Mouse (Mus musculus): ENCODE data around the gene Anks4b.

Anks4b gene

GRCm38 (mm10) chr7:120173603-120174244 is at the start of gene Anks4b:
TSS of gene Anks4b (plus strand) at chr7:120173858.
- no peak for DNase-seq

DNA sequence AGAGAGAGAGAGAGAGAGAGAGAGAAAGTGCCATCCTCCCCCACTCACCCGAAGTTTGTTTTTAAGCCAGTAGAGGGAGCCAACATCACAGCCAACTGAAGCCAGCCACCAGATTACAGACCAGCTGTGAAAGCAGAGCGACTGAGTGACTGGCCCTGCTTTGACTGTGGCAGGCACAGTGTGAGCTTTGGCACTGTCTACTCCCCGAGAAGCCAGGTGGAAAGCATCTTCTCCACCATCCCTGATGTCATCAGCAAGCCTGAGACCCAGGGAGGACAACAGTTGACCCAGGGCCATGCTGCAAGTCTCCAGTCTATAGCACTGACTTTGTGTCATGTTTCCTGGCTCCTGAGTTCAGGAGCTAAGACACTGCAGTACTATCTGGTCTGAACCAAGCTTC is 48.8 kb upstream of the Anks4b start:
- DNase-seq, result peak; percentile 86

- DNase-seq, result peak; percentile 55
These were observed 46.5 kb upstream of the Anks4b start for GRCm38 (mm10) chr7:120126976-120127685.

- DNase-seq, result peak; percentile 74
These were observed 46.0 kb upstream of the Anks4b start for GRCm38 (mm10) chr7:120127686-120128059.

GRCm38 (mm10) chr7:120128951-120129350 is 44.7 kb upstream of the Anks4b start:
- DNase-seq, result no peak

- no peak for DNase-seq
These were observed 30.9 kb upstream of the Anks4b start for GRCm38 (mm10) chr7:120142743-120143142.

DNA sequence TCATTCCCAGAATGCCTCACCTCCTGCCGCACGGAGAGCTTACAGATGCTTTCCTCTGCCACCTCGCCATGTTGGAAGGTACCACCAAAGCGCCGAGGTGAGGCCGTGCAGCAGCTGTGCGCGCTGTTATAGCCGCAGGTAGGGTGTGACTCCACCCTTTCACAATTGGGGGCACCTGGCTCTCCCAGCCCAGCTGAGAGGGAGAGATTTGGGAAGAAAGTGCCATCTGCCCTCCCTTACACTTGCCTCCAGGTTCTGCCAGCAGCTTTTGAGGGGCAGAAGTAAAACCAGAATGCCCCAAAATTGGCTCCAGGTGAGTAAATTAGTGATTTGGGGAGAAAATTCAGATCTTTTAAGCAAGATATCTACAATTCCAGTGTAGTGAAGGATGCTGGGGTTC is 28.5 kb upstream of the Anks4b start, which contains the start of gene Zp2:
Gene Zp2, minus strand, starts transcription at position 101 of the 400 bp plus-strand sequence.
- no peak for DNase-seq

DNA sequence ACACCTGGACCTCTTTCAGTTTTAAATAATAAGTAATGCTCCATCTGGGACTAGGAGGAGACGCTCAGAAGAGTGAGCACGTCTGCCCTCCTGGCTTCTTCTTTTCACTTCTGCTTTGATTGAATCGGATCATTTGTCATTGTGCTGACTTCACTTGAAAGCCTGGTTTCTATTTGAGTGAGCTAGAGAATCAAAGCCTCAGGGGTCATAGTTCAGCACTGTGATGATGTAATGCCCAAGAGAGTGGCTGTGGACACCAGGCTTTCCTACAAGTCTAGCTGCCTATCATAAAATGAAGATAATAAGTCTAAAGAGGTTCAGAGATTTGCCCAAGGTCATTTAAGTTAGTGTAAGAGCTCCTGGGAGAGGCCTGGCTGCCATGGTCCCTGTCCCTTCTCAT is 23.4 kb upstream of the Anks4b start:
- peak; percentile 63 for DNase-seq

- DNase-seq, result no peak
These were observed 22.8 kb upstream of the Anks4b start for GRCm38 (mm10) chr7:120150898-120151297.

DNA sequence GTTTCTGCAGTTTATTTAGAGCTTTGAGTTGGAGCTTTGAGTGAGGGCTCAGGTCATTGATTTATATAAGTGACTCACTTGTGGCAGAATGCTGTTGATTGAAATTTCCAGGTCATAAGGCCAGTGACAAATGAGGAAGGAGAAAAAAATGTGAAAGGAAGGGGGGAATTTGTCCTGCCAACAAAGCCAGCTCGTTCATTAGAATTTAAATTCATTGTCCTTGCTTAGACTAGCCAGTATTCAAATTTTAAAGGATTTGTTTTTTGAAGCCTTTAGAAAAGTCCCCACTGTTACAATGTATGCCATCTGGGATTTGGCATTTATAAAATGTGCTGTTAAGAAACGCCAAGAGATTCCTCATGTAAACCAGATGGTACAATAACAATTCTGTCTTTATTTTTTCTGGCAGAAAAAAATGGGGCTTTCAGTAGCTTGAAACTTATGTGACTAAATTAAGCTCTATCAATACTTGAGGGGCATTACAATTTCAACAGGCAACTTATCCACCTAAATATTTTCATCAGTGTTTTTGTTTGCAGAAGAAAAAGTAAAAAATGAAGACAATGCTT is 16.7 kb upstream of the Anks4b start:
- peak; percentile 10 for DNase-seq

GRCm38 (mm10) chr7:120157575-120158061 is 16.0 kb upstream of the Anks4b start:
- peak; percentile 22 for DNase-seq

- DNase-seq, result no peak
These were observed 15.5 kb upstream of the Anks4b start for GRCm38 (mm10) chr7:120158121-120158613.

- no peak for DNase-seq
These were observed 9.9 kb upstream of the Anks4b start for GRCm38 (mm10) chr7:120163581-120164251.

DNA sequence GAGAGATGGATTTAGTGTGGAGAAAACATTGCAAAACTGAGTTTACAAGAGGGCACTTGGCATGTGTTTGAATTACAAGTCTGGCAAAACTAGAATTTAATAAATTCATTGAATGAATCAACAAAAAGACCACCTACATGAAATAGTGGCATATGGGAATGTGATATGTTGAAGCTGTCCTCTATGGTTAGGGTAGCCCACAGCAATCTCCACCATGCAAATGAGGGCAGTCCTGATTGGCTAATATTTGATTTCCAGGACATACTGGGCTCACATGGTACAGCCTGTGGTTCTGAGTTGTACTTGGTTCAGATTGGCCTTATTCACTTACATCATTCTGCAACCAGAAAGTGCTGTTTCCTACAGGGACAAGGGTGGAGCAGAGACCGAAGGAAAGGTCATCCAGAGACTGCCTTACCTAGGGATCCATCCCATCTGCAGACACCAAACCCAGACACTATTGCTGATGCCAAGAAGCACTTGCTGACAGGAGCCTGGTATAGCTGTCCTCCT is 1.4 kb upstream of the Anks4b start:
- DNase-seq, result no peak

- no peak for DNase-seq
These were observed 1.3 kb downstream of the Anks4b start for GRCm38 (mm10) chr7:120174723-120175504.

GRCm38 (mm10) chr7:120177611-120178010 is 4.0 kb downstream of the Anks4b start:
- DNase-seq, result no peak

- DNase-seq, result no peak
These were observed 5.3 kb downstream of the Anks4b start for GRCm38 (mm10) chr7:120178935-120179334.

DNA sequence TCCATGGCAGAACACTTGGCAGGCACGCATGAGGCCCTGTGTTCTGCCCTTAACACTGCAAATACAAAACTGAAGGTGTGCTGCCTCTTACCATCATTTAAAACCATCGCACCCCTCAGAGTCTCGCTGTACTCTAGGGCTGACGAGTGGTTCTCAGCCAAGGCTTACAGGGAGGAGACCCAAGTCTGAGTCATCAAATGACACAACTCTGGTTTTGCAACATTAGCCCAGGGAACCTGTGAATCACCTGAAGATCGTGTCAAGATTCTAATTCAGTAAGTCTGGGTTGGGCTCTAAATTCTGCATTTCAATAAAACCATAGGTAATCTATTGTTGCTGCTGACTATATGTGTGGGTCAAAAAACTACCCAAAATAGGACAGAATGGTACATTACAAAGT is 6.9 kb downstream of the Anks4b start:
- no peak for DNase-seq

GRCm38 (mm10) chr7:120181401-120182230 is 8.0 kb downstream of the Anks4b start:
- no peak for DNase-seq

GRCm38 (mm10) chr7:120182891-120183290 is 9.2 kb downstream of the Anks4b start:
- no peak for DNase-seq

GRCm38 (mm10) chr7:120188946-120189345 is 15.3 kb downstream of the Anks4b start:
- DNase-seq, result no peak
